Mouse (Mus musculus): Measurements from ENCODE around the gene Shc1. TPM values are rescaled to one million over a fixed set of nuclear protein-coding genes. Genes with fewer than 3 reads are reported as not detected.

The Shc1 gene
- polyA plus RNA-seq, 1 experiment: 65.2 TPM

DNA sequence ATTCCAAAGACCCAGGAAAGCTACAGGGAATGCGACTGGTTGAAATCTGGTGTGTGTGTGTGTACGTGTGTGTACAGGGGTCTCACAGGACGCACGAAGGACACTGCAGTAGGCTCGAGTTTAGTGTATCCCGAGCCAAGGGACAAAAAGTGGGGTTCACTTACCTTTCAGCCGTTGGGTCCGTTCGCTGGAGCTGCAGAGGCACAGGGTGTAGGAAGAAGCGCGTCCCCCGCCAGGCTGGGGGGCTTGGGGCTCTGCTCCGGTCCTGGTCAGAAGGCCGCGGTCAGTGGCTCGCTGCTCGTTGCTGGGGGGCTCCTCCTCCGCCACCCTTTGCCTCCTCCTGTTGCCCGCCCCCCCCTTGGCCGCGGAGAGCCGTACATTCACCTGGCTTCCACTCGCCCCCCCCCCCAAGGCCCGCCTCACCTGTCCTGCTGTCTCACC is 25.4 kb upstream of the Shc1 start:
- H3K27ac ChIP-seq (ENCODE audit: control insufficient read depth, insufficient read depth, low read depth, low read length, poor library complexity): peak overlapping the region; percentile 71
- WGBS: 1% methylated on average over 19 of the region's 24 CpGs
- peak overlapping the region; percentile 70 for H3K4me3 ChIP-seq (replicated peaks; ENCODE audit: control insufficient read depth, low read depth, low read length)
- TF ChIP-seq POLR2A (IDR thresholded peaks at IDR 0.05; ENCODE audit: borderline replicate concordance, control insufficient read depth, low read depth, low read length): no peak
- no peak for TF ChIP-seq CTCF (IDR thresholded peaks at IDR 0.05; ENCODE audit: control insufficient read depth, insufficient read depth, low read length)
- H3K4me1 ChIP-seq (ENCODE audit: control insufficient read depth, insufficient read depth, low read length): no peaks in the 10 kb centered on the region; the same call in 1 of the 2 replicates

DNA sequence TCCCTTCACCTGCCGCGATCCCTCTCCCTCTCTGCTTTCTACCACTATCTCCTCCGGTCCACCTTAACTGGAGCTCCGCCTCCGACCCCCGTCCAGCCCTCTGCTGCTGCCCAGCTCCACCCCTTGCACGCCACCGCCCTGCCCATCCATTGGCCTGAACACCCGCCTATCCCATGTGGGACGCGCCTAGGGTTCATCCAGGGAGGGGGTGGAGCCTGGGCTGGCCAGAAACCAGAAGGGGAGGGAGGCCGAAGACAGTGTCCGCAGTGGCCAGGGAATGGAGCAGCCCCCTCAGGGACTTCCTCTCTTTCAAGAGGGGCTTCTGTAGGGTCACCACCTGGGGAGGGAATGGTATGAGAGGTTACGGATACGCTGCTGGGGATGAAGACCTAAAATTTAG is 24.6 kb upstream of the Shc1 start:
- no peaks in the 10 kb centered on the region; the same call in 1 of the 2 replicates for H3K4me1 ChIP-seq (ENCODE audit: control insufficient read depth, insufficient read depth, low read length)

DNA sequence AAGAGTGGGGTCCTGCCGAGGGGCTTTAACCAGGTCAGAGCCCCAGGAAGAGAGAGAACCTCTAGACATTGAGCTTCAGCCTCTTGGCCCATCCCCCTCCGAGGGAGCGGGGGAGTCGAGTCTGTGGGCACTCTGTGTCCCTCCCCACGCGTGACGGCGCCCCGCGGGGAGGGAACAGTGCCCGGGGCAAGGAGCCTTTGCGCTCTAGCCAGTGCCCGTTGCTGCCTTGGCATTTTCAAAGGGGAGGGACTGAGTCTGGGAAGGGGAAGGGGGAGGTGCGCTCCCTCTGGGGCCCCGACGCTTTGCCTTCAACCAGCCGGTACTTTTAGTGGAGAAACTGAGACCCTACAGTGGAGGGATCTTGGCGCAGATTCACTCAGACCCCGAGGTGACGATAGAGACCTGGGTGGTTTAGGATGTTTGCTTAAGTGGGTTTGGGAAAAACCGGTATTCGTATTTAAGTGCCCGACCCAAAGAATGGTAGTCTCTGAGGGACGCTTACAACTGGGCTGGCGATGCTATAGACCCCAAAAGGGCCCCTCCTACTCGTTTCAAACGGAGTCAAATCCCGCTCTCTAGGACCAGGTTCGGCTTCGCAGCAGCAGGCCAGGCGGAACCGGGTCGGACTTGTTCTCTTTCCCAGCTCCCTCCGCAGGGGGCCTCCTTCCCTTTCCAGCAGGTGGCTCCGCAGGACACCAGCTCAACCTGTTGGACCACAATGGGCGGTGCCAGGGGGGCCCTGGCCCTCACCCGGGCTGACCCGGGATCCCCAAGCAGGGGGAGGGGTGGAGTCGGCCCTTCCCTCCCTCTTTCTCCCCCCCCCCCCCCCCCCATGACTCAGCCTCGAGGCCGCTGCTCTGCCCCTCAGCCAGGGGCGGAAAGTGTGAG is 24.0 kb upstream of the Shc1 start, which contains the start of gene Zbtb7b:
TSS of gene Zbtb7b (minus strand) at position 771 of the 888 bp plus-strand sequence.
- no peaks in the 10 kb centered on the region; the same call in 1 of the 2 replicates for H3K4me1 ChIP-seq (ENCODE audit: control insufficient read depth, insufficient read depth, low read length)
- H3K27ac ChIP-seq (ENCODE audit: control insufficient read depth, insufficient read depth, low read depth, low read length, poor library complexity): peak within 1 kb of the TSS; percentile 87
- WGBS: under 1% methylated on average over 42 of the region's 42 CpGs
- peak within 1 kb of the TSS; percentile 75 for H3K4me3 ChIP-seq (replicated peaks; ENCODE audit: control insufficient read depth, low read depth, low read length)
- TF ChIP-seq POLR2A (IDR thresholded peaks at IDR 0.05; ENCODE audit: borderline replicate concordance, control insufficient read depth, low read depth, low read length) (peak; percentile 58; the same call in 1 of the 2 replicates), CTCF (IDR thresholded peaks at IDR 0.05; ENCODE audit: control insufficient read depth, insufficient read depth, low read length) (peak; percentile 16; the same call in 1 of the 2 replicates)

More for the DNA sequence above, 24.6 kb upstream of the Shc1 start:
- peak overlapping the region; percentile 75 for H3K4me3 ChIP-seq (replicated peaks; ENCODE audit: control insufficient read depth, low read depth, low read length)
- under 1% methylated on average over 15 of the region's 15 CpGs for WGBS
- H3K27ac ChIP-seq (ENCODE audit: control insufficient read depth, insufficient read depth, low read depth, low read length, poor library complexity): peak overlapping the region; percentile 87
- TF ChIP-seq CTCF (IDR thresholded peaks at IDR 0.05; ENCODE audit: control insufficient read depth, insufficient read depth, low read length) (no peak), POLR2A (IDR thresholded peaks at IDR 0.05; ENCODE audit: borderline replicate concordance, control insufficient read depth, low read depth, low read length) (peak; percentile 67)

DNA sequence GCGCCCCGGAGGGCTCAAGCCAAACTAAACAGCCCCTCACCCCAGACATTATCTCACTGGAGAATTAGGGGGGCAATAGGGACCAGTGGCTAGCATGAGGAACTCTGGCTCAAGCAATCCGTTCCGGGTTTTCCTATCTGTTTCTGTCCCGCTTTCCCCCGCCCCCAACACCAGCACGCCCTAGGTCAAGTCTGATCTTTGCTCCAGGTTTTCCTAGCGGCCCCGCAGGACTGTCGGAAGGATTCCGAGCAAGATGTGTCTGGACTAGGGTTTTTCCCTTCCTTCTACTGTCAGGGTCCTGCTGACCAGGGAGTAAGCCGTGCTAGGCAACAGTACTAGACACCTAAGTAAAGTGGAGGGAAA is 23.4 kb upstream of the Shc1 start:
- TF ChIP-seq CTCF (IDR thresholded peaks at IDR 0.05; ENCODE audit: control insufficient read depth, insufficient read depth, low read length) (no peak), POLR2A (IDR thresholded peaks at IDR 0.05; ENCODE audit: borderline replicate concordance, control insufficient read depth, low read depth, low read length) (no peak)
- Histone ChIP-seq H3K4me1 (ENCODE audit: control insufficient read depth, insufficient read depth, low read length) (no peaks in the 10 kb centered on the region; the same call in 1 of the 2 replicates), H3K27ac (ENCODE audit: control insufficient read depth, insufficient read depth, low read depth, low read length, poor library complexity) (peak overlapping the region; percentile 87), H3K4me3 (replicated peaks; ENCODE audit: control insufficient read depth, low read depth, low read length) (peak overlapping the region; percentile 42)
- 2% methylated on average over 12 of the region's 12 CpGs for WGBS

DNA sequence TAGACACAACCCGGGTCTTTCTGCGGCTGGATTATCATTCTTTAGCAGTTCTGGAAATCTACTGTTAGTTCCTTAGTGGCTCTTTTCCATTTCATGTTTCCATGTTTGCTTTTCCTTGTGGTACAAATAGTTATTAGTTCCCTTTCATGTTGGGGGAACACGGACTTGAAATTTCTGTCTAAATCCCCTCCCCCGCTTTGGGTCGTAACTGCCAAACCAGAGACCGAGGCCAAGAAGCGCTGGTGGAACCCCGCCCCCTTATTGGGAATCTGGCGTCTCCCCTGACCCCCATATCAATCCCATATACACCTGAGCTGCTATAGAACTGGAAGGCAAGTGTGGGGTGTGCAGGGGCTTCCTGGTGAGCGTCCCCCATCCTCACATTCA is 22.8 kb upstream of the Shc1 start:
- WGBS: 4% methylated on average over 10 of the region's 10 CpGs
- Histone ChIP-seq H3K27ac (ENCODE audit: control insufficient read depth, insufficient read depth, low read depth, low read length, poor library complexity) (no peak overlapping the region), H3K4me3 (replicated peaks; ENCODE audit: control insufficient read depth, low read depth, low read length) (peak overlapping the region; percentile 42), H3K4me1 (ENCODE audit: control insufficient read depth, insufficient read depth, low read length) (no peaks in the 10 kb centered on the region; the same call in 1 of the 2 replicates)
- no peak for TF ChIP-seq POLR2A (IDR thresholded peaks at IDR 0.05; ENCODE audit: borderline replicate concordance, control insufficient read depth, low read depth, low read length)
- TF ChIP-seq CTCF (IDR thresholded peaks at IDR 0.05; ENCODE audit: control insufficient read depth, insufficient read depth, low read length): no peak

DNA sequence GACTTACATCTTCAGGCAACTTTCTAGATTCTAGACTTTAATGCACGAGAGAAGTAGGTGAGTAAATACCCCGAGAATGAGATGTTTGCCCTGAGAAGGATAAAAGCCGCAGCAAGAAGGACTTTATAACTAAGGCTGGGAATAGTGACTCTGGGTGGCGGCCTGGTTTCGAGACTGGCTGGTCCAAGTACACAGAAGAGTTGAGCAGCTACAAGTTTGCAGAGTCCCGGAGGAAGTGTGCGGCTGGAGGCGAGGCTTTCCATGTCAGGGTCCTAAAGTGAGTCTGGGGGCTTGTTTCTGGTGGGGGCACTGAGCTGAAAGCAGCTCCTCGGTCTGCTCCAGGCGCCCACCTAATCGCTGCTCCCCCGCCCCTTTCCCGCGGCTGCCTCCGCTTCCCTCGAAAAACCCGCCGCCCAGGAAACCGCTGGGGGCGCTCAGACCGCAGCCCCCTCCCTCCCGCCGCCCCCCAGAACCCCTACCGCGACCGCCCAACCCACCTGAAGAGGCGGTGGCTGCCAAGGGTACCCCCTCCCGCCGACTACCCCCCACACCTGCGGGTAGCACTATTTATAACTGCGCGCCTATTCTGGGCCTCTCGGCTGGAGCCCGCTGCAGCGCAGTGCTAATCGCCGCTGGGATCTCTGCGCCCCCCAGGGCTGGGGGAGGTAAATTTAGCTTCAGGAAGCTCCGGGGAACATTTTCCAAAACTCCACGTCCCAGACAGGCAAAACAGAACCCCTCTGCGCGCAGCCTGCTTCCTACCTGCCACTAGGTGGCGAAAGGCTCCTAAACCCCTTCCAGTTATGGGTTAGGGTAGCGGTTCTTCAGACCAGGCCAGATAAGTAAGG is 22.2 kb upstream of the Shc1 start:
- H3K4me1 ChIP-seq (ENCODE audit: control insufficient read depth, insufficient read depth, low read length): no peaks in the 10 kb centered on the region; the same call in 1 of the 2 replicates
- H3K27ac ChIP-seq (ENCODE audit: control insufficient read depth, insufficient read depth, low read depth, low read length, poor library complexity): no peak overlapping the region
- under 1% methylated on average over 43 of the region's 44 CpGs for WGBS
- TF ChIP-seq POLR2A (IDR thresholded peaks at IDR 0.05; ENCODE audit: borderline replicate concordance, control insufficient read depth, low read depth, low read length): no peak
- TF ChIP-seq CTCF (IDR thresholded peaks at IDR 0.05; ENCODE audit: control insufficient read depth, insufficient read depth, low read length): peak; percentile 87
- peak overlapping the region; percentile 54 for H3K4me3 ChIP-seq (replicated peaks; ENCODE audit: control insufficient read depth, low read depth, low read length)

DNA sequence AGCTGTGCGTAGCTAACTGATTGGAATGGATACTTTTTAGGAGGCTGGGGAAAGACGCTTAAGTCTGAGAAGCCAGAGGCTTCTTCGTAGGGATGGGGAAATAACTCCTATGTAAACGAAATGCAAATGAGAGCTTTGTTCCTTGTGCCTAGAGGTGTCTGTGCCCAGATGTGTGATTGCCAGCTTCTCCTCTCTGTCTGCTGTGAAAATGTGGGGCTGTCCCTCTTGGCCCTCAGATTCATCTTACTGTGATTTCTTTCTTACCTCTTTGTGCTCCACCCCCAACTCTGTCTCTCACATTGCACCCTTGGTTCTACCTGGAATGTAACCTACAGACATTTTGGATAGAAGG is 21.6 kb upstream of the Shc1 start:
- no peak overlapping the region for H3K27ac ChIP-seq (ENCODE audit: control insufficient read depth, insufficient read depth, low read depth, low read length, poor library complexity)
- WGBS: under 1% methylated on average over 4 of the region's 4 CpGs
- TF ChIP-seq CTCF (IDR thresholded peaks at IDR 0.05; ENCODE audit: control insufficient read depth, insufficient read depth, low read length) (no peak), POLR2A (IDR thresholded peaks at IDR 0.05; ENCODE audit: borderline replicate concordance, control insufficient read depth, low read depth, low read length) (no peak)
- no peaks in the 10 kb centered on the region for H3K4me1 ChIP-seq (ENCODE audit: control insufficient read depth, insufficient read depth, low read length)
- no peak overlapping the region for H3K4me3 ChIP-seq (replicated peaks; ENCODE audit: control insufficient read depth, low read depth, low read length)

DNA sequence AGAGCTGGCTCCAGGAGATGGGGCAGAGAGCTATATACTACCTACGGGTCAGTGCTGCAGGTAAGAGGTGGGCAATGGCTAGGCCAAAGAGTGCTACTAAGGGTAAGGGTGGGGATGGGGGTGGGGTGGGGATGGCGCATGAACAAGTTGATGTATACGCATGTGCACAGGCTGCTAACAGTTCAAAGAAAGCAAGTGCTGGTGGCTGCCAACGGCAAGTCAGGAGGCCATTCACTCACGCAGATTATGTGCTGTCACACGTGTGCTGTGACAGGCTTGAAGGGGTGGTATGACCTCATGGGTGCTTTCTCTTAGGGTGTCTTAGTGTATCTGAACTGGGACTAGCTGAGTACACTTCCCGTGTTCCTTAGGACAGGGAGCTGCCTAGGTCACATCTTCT is 16.9 kb upstream of the Shc1 start:
- Histone ChIP-seq H3K27ac (ENCODE audit: control insufficient read depth, insufficient read depth, low read depth, low read length, poor library complexity) (no peak overlapping the region), H3K4me3 (replicated peaks; ENCODE audit: control insufficient read depth, low read depth, low read length) (no peak overlapping the region), H3K4me1 (ENCODE audit: control insufficient read depth, insufficient read depth, low read length) (no peaks in the 10 kb centered on the region)
- TF ChIP-seq CTCF (IDR thresholded peaks at IDR 0.05; ENCODE audit: control insufficient read depth, insufficient read depth, low read length): no peak
- no peak for TF ChIP-seq POLR2A (IDR thresholded peaks at IDR 0.05; ENCODE audit: borderline replicate concordance, control insufficient read depth, low read depth, low read length)
- 89% methylated on average over 7 of the region's 7 CpGs for WGBS

Data from bone marrow, adult 2 months (tissue).